Mouse (Mus musculus): ENCODE data around the gene Bbip1.
"Not testable (repeated sequence)": the region's sequence is repeated elsewhere in the genome, so short reads cannot be mapped to it uniquely, and the experiment has no call there.

The Bbip1 gene

GRCm38 (mm10) chr19:53926705-53927104, 17.7 kb downstream of the Bbip1 start:
- DNase-seq (ENCODE audit: low read depth in 2 of 2, low spot score in 2 of 2): no peak

GRCm38 (mm10) chr19:53925338-53925751, 19.1 kb downstream of the Bbip1 start:
- peak in 1 of 2 experiments; percentile 66 for DNase-seq (ENCODE audit: low read depth in 2 of 2, low spot score in 2 of 2)

- DNase-seq (ENCODE audit: low read depth in 2 of 2, low spot score in 2 of 2): not testable (repeated sequence)
These were observed 22.4 kb downstream of the Bbip1 start for GRCm38 (mm10) chr19:53921996-53922395.

- no peak for DNase-seq (ENCODE audit: low read depth in 2 of 2, low spot score in 2 of 2)
These were observed 24.9 kb downstream of the Bbip1 start for GRCm38 (mm10) chr19:53919541-53919940.

- DNase-seq (ENCODE audit: low read depth in 2 of 2, low spot score in 2 of 2): no peak
These were observed 29.5 kb downstream of the Bbip1 start for GRCm38 (mm10) chr19:53914950-53915349.

- not testable (repeated sequence) for DNase-seq (ENCODE audit: low read depth in 2 of 2, low spot score in 2 of 2)
These were observed 37.7 kb downstream of the Bbip1 start for GRCm38 (mm10) chr19:53906703-53907070.

- peak in 1 of 2 experiments; percentile 32 for DNase-seq (ENCODE audit: low read depth in 2 of 2, low spot score in 2 of 2)
These were observed 38.3 kb downstream of the Bbip1 start for GRCm38 (mm10) chr19:53906033-53906702.

- DNase-seq (ENCODE audit: low read depth in 2 of 2, low spot score in 2 of 2): no peak
These were observed 39.5 kb downstream of the Bbip1 start for GRCm38 (mm10) chr19:53904833-53905480.

- DNase-seq (ENCODE audit: low read depth in 2 of 2, low spot score in 2 of 2): peak; percentile 71 to 81
These were observed 40.7 kb downstream of the Bbip1 start for GRCm38 (mm10) chr19:53903507-53904321.

GRCm38 (mm10) chr19:53902739-53903487, 41.5 kb downstream of the Bbip1 start:
- DNase-seq (ENCODE audit: low read depth in 2 of 2, low spot score in 2 of 2): peak; percentile 91 to 94

GRCm38 (mm10) chr19:53901931-53902738, 42.3 kb downstream of the Bbip1 start:
- DNase-seq (ENCODE audit: low read depth in 2 of 2, low spot score in 2 of 2): no peak

- peak; percentile 44 to 51 for DNase-seq (ENCODE audit: low read depth in 2 of 2, low spot score in 2 of 2)
These were observed 44.4 kb downstream of the Bbip1 start for GRCm38 (mm10) chr19:53899941-53900610.

- no peak for DNase-seq (ENCODE audit: low read depth in 2 of 2, low spot score in 2 of 2)
These were observed 45.2 kb downstream of the Bbip1 start for GRCm38 (mm10) chr19:53898970-53899900.

- no peak for DNase-seq (ENCODE audit: low read depth in 2 of 2, low spot score in 2 of 2)
These were observed 45.9 kb downstream of the Bbip1 start for GRCm38 (mm10) chr19:53898498-53898897.

- no peak for DNase-seq (ENCODE audit: low read depth in 2 of 2, low spot score in 2 of 2)
These were observed 46.4 kb downstream of the Bbip1 start for GRCm38 (mm10) chr19:53898046-53898445.

- no peak for DNase-seq (ENCODE audit: low read depth in 2 of 2, low spot score in 2 of 2)
These were observed 49.8 kb downstream of the Bbip1 start for GRCm38 (mm10) chr19:53894538-53895121.

- peak; percentile 68 to 69 for DNase-seq (ENCODE audit: low read depth in 2 of 2, low spot score in 2 of 2)
These were observed 50.7 kb downstream of the Bbip1 start for GRCm38 (mm10) chr19:53893711-53894171.

- DNase-seq (ENCODE audit: low read depth in 2 of 2, low spot score in 2 of 2): no peak
These were observed 51.5 kb downstream of the Bbip1 start for GRCm38 (mm10) chr19:53892838-53893359.

Measured in CD8-positive naive resting alpha-beta T cell, adult 2 months (primary cell).